Mouse (Mus musculus) embryo, embryonic 11.5 days (tissue): ENCODE results near the gene Gm15140.
"Not testable (repeated sequence)": the region's sequence is repeated elsewhere in the genome, so short reads cannot be mapped to it uniquely, and the experiment has no call there.

Experiments
- DNase-seq: peaks from one replicate; pipeline ENCODE4 v3.0.0-alpha.2; 2012; ENCODE audit warnings: low read depth, low spot score

Gm15140 gene

DNA sequence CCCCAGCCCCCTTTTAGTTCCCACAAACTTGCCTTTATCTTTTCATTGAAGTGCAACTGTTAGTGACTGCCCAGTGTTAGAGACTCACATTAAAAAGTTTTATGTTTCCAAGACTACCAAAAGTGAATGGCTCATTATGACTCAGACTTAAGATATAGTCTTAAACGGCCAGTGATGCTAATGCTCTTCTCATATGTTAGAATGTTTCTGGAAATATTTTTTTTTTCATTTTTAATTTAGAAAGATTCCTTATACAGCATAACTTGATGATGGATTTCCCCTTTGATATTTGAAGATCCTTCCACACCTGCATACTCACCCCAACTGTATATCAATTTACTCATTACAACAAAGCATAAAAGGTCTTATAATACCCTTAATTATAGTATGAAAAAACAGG lies at the start of gene Gm15140:
Gene Gm15140 (minus strand): TSS at position 101 of the 400 bp plus-strand sequence.
- not testable (repeated sequence) for DNase-seq
